Mouse (Mus musculus) heart, postnatal 0 days (tissue): ENCODE results near the gene Psmd1.

Source experiments
- CTCF ChIP-seq: IDR thresholded peaks from 2 replicates; pipeline ENCODE4 v1.5.1; 2016; ENCODE audit warnings: antibody characterized with exemption, control low read depth, low read depth
- EP300 ChIP-seq: IDR thresholded peaks from 2 replicates; pipeline ENCODE4 v1.6.1; 2016; ENCODE audit warnings: antibody characterized with exemption, low read depth

DNA sequence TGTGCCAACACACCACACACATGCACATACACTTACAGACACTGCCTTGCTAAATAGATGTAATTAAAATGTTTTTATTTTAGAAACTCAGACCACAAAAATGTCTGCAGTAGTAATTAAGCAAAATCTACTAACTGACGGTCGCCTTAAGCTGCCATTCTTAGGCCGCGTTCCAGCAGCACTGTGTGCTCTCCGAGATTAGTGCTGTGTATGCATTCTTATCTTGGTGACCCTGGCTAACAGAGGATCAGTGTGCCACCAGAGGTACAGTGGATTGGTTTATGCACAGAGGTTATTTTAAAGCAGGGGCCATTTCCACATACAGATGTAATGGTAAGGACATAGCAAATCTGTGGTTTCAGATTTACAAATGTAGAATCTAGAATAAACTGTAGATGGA is 96.9 kb downstream of the Psmd1 start:
- TF ChIP-seq CTCF = no peak
- no peak for TF ChIP-seq EP300
